Mouse (Mus musculus): ENCODE data around the gene Psma6. TPM values are rescaled to one million over a fixed set of nuclear protein-coding genes. Genes with fewer than 3 reads are reported as not detected.

Gene Psma6
- total and polyA plus RNA-seq, 3 experiments: 70.9 to 163 (median 140) TPM

DNA sequence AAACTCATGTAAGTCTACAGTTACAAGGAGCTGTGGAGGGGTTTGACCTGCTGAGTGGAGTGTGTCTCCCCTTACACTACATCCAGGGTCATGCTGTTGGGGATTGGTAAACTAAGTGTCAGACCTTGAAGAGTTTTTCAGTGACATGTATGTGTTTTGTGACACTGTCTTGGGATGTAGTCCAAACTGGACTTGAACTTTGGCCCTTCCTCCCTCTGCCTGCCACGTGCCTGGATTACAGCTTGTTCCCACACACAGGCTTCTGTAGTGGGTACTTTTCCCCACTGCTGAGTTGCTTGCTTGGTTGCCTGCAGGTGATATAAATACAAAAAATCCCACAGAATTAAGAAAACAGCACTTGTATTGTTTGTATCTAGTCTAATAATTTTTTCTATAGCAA is 31.7 kb downstream of the Psma6 start:
- TF ChIP-seq CTCF (IDR thresholded peaks at IDR 0.05): no peak
- no peak for TF ChIP-seq EP300 (IDR thresholded peaks at IDR 0.05; ENCODE audit: insufficient read depth, low read depth, low read length)
- no peak for TF ChIP-seq POLR2A (IDR thresholded peaks at IDR 0.05; ENCODE audit: insufficient read depth, low read depth, low read length)
- Histone ChIP-seq H3K4me3 (no peak overlapping the region), H3K27ac (no peak overlapping the region), H3K4me1 (ENCODE audit: control insufficient read depth, insufficient read depth, low read length) (no peaks in the 10 kb centered on the region), H3K27me3 (ENCODE audit: control insufficient read depth, insufficient read depth, low read length) (no peaks in the 10 kb centered on the region), H3K9ac (ENCODE audit: low read depth, low read length) (no peak overlapping the region), H3K79me2 (replicated peaks; ENCODE audit: control insufficient read depth, insufficient read depth, low read length) (no peaks in the 10 kb centered on the region), H3K36me3 (ENCODE audit: control insufficient read depth, insufficient read depth, low read length) (peaks cover 13% of the 10 kb centered on the region)
- DNase-seq: no peak
- 36% methylated on average over 1 of the region's 1 CpGs for WGBS
- intact Hi-C loops (cut with DNase I): no loop called here

DNA sequence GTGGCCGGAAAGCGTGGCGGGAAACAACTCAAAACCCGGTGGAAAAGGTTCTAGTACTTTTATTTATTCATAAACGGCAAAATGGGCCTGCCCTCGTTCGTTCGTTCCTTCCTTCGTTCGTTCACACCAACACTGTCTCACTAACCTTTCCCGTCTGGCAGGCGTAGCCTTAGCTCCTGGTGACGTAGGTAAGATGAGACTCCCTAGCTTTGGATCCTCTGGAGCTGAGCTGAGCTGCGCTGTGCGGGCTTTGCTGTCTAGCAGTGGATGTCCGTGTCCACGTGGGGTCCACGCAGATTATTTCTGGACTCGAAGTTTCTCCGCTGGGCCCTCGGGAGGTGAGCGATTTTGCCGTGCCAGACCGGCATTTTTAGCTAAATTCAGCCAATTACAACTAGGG is 36.2 kb downstream of the Psma6 start:
- Histone ChIP-seq H3K27ac (no peak overlapping the region), H3K4me1 (ENCODE audit: control insufficient read depth, insufficient read depth, low read length) (no peaks in the 10 kb centered on the region), H3K79me2 (replicated peaks; ENCODE audit: control insufficient read depth, insufficient read depth, low read length) (no peaks in the 10 kb centered on the region), H3K4me3 (no peak overlapping the region), H3K27me3 (ENCODE audit: control insufficient read depth, insufficient read depth, low read length) (no peaks in the 10 kb centered on the region), H3K36me3 (ENCODE audit: control insufficient read depth, insufficient read depth, low read length) (peaks cover 8% of the 10 kb centered on the region), H3K9ac (ENCODE audit: low read depth, low read length) (no peak overlapping the region)
- TF ChIP-seq EP300 (IDR thresholded peaks at IDR 0.05; ENCODE audit: insufficient read depth, low read depth, low read length) (no peak), POLR2A (IDR thresholded peaks at IDR 0.05; ENCODE audit: insufficient read depth, low read depth, low read length) (no peak), CTCF (IDR thresholded peaks at IDR 0.05) (no peak)
- DNase-seq: no peak
- 91% methylated on average over 24 of the region's 24 CpGs for WGBS
- intact Hi-C loops (cut with DNase I): no loop called here

DNA sequence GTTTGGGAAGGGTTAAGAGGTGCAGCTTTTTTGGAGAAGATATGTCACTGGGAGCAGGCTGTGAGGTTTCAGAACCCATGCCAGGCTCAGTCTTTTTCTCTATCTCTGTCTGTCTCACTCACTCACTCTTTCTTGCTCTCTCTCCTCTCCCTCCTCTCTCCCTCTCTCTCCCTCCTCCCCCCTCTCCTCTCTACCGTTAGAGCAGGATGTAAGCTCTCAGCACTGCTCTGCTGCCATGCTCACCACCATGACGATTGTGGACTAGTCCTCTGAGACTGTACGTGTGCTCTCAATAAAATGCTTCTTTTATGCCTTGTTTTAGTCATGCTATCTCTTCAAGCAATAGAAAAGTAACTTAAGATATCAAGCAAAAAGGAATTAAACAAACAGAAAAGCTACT is 38.0 kb downstream of the Psma6 start:
- no peak overlapping the region for H3K9ac ChIP-seq (ENCODE audit: low read depth, low read length)
- no peak for DNase-seq
- H3K79me2 ChIP-seq (replicated peaks; ENCODE audit: control insufficient read depth, insufficient read depth, low read length): no peaks in the 10 kb centered on the region
- TF ChIP-seq EP300 (IDR thresholded peaks at IDR 0.05; ENCODE audit: insufficient read depth, low read depth, low read length) (no peak), CTCF (IDR thresholded peaks at IDR 0.05) (no peak), POLR2A (IDR thresholded peaks at IDR 0.05; ENCODE audit: insufficient read depth, low read depth, low read length) (no peak)
- no peak overlapping the region for H3K4me3 ChIP-seq
- intact Hi-C loops (cut with DNase I): no loop called here
- no peak overlapping the region for H3K27ac ChIP-seq
- WGBS: 26% methylated on average over 3 of the region's 3 CpGs
- no peaks in the 10 kb centered on the region for H3K27me3 ChIP-seq (ENCODE audit: control insufficient read depth, insufficient read depth, low read length)
- H3K36me3 ChIP-seq (ENCODE audit: control insufficient read depth, insufficient read depth, low read length): peaks cover 5% of the 10 kb centered on the region; the same call in 1 of the 2 replicates
- H3K4me1 ChIP-seq (ENCODE audit: control insufficient read depth, insufficient read depth, low read length): no peaks in the 10 kb centered on the region

DNA sequence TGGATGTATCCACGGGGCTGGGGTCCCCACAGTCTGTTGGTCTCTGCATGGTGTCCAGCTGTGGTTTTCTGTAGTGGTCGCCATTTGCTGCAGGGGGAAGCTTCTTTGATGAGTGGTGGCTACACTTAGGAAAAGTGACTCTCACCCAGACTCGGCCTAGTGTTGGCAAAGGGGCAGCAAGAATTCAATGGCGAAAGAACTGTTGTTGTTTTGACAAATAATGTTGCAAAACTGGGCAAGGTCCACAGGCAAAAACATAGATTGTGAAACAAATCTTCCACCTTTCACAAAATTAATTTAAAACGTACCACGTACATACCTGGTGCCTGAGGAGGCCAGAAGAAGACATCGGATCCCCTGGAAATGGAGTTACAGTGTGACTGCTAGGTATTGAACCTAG is 42.3 kb downstream of the Psma6 start:
- Histone ChIP-seq H3K27ac (no peak overlapping the region), H3K9ac (ENCODE audit: low read depth, low read length) (no peak overlapping the region), H3K27me3 (ENCODE audit: control insufficient read depth, insufficient read depth, low read length) (no peaks in the 10 kb centered on the region), H3K79me2 (replicated peaks; ENCODE audit: control insufficient read depth, insufficient read depth, low read length) (no peaks in the 10 kb centered on the region), H3K36me3 (ENCODE audit: control insufficient read depth, insufficient read depth, low read length) (no peaks in the 10 kb centered on the region), H3K4me3 (no peak overlapping the region), H3K4me1 (ENCODE audit: control insufficient read depth, insufficient read depth, low read length) (no peaks in the 10 kb centered on the region)
- intact Hi-C loops (cut with DNase I): no loop called here
- no peak for DNase-seq
- 91% methylated on average over 7 of the region's 7 CpGs for WGBS
- no peak for TF ChIP-seq POLR2A (IDR thresholded peaks at IDR 0.05; ENCODE audit: insufficient read depth, low read depth, low read length)
- no peak for TF ChIP-seq EP300 (IDR thresholded peaks at IDR 0.05; ENCODE audit: insufficient read depth, low read depth, low read length)
- TF ChIP-seq CTCF (IDR thresholded peaks at IDR 0.05): no peak

DNA sequence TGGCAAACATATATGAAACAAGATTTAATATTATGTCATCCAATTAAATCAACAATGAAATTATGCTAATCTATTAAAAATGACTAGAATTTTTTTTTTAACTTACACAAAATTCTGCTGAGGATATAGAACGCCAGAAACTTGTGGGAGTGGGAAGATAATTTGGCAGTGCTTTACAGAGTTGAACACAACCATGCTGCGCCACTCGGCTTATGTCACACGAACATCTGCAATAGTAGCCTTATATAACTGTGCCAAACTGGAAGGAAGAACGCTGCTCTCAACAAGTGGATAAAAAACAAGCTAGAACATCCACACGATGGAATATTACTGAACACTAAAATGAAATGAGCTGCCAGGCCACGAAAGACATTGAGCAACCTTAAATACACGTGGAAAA is 45.2 kb downstream of the Psma6 start:
- H3K27me3 ChIP-seq (ENCODE audit: control insufficient read depth, insufficient read depth, low read length): no peaks in the 10 kb centered on the region
- no peaks in the 10 kb centered on the region for H3K79me2 ChIP-seq (replicated peaks; ENCODE audit: control insufficient read depth, insufficient read depth, low read length)
- no peak for TF ChIP-seq CTCF (IDR thresholded peaks at IDR 0.05)
- no peak for TF ChIP-seq EP300 (IDR thresholded peaks at IDR 0.05; ENCODE audit: insufficient read depth, low read depth, low read length)
- TF ChIP-seq POLR2A (IDR thresholded peaks at IDR 0.05; ENCODE audit: insufficient read depth, low read depth, low read length): no peak
- no peaks in the 10 kb centered on the region for H3K36me3 ChIP-seq (ENCODE audit: control insufficient read depth, insufficient read depth, low read length)
- DNase-seq: no peak
- intact Hi-C loops (cut with DNase I): no loop called here
- no peak overlapping the region for H3K9ac ChIP-seq (ENCODE audit: low read depth, low read length)
- no peaks in the 10 kb centered on the region for H3K4me1 ChIP-seq (ENCODE audit: control insufficient read depth, insufficient read depth, low read length)
- no peak overlapping the region for H3K27ac ChIP-seq
- H3K4me3 ChIP-seq: no peak overlapping the region
- WGBS: 74% methylated on average over 8 of the region's 8 CpGs

DNA sequence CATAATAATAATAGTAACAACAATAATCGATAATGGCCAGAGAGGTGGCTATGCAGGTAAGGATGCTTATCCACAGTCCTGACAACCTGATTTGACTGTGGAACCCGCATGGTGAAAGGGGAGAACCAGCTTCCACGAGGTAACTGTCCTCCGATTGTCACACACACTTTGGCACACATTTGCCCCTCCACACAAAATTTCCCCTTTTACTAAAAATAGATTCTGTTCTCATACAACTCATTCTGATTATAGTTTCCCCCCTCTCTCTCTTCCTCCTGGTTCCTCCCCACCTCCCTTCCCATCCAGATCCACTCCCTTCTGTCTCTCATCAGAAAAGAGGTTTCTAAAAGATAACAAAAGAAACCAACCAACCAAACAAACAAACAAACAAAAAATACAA is 45.9 kb downstream of the Psma6 start:
- no peaks in the 10 kb centered on the region for H3K79me2 ChIP-seq (replicated peaks; ENCODE audit: control insufficient read depth, insufficient read depth, low read length)
- no peak for DNase-seq
- H3K4me1 ChIP-seq (ENCODE audit: control insufficient read depth, insufficient read depth, low read length): no peaks in the 10 kb centered on the region
- TF ChIP-seq POLR2A (IDR thresholded peaks at IDR 0.05; ENCODE audit: insufficient read depth, low read depth, low read length): no peak
- TF ChIP-seq CTCF (IDR thresholded peaks at IDR 0.05): no peak
- TF ChIP-seq EP300 (IDR thresholded peaks at IDR 0.05; ENCODE audit: insufficient read depth, low read depth, low read length): no peak
- no peak overlapping the region for H3K4me3 ChIP-seq
- no peak overlapping the region for H3K9ac ChIP-seq (ENCODE audit: low read depth, low read length)
- WGBS: 68% methylated on average over 4 of the region's 4 CpGs
- no peaks in the 10 kb centered on the region for H3K36me3 ChIP-seq (ENCODE audit: control insufficient read depth, insufficient read depth, low read length)
- no peak overlapping the region for H3K27ac ChIP-seq
- intact Hi-C loops (cut with DNase I): no loop called here
- H3K27me3 ChIP-seq (ENCODE audit: control insufficient read depth, insufficient read depth, low read length): no peaks in the 10 kb centered on the region
